Mouse (Mus musculus): ENCODE results near the gene Brca1.
"Not testable (repeated sequence)": the region's sequence is repeated elsewhere in the genome, so short reads cannot be mapped to it uniquely, and the experiment has no call there.

Brca1 gene

GRCm38 (mm10) chr11:101449596-101449995, 102.2 kb downstream of the Brca1 start:
- DNase-seq (ENCODE audit: low spot score in 2 of 2): not testable (repeated sequence)

DNA sequence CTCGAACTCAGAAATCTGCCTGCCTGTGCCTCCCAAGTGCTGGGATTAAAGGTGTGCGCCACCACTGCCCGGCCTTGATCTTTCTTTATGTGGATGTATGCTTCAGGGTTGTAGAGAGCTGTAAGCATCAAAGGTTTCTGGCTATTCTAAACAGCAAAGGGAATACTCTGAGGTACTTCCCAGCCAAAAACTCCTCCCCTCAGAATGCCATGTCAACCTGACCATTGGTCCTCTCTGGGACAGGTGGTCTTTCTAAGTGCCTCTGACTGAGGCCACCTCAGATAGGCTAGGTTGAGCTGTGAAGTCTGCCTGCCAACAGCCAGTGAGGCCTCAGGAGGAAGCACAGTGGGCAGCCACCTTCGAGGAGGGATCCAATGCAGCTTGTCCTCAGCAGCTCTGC, 102.9 kb downstream of the Brca1 start:
- no peak for DNase-seq (ENCODE audit: low spot score in 2 of 2)

GRCm38 (mm10) chr11:101448274-101448746, 103.4 kb downstream of the Brca1 start, which contains the start of gene Ifi35:
Gene Ifi35, plus strand, starts transcription at chr11:101448407.
- DNase-seq (ENCODE audit: low spot score in 2 of 2): peak; percentile 69 to 71

DNA sequence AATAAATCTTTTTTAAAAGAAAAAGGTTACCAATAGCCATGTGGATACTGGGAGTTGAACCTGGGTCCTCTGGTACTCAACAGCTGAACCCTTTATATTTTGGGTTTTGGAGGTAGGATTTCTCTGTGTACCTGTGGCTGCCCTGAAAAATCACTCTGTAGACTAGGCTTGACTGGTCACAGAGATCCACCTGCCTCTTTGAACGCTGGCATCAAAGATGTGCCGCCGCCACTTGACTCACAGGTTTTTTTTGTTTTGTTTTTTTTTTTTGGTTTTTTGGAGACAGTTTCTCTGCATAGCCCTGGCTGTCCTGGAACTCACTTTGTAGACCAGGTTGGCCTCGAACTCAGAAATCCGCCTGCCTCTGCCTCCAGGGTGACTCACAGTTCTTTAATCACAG, 104.0 kb downstream of the Brca1 start:
- DNase-seq (ENCODE audit: low spot score in 2 of 2): no peak

DNA sequence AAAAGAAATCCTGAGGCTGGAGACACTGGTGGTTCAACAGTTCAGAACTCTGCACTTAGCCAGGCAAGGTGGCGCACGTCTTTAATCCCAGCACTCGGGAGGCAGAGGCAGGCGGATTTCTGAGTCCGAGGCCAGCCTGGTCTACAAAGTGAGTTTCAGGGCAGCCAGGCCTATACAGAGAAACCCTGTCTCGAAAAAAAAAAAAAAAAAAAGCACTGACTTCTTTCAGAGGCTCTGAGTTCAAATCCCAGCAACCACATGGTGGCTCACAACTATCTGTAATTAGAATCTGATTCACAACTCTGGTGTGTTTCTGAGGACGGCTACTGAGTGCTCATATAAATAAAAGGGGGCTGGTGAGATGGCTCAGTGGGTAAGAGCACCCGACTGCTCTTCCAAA, 104.9 kb downstream of the Brca1 start:
- not testable (repeated sequence) for DNase-seq (ENCODE audit: low spot score in 2 of 2)

DNA sequence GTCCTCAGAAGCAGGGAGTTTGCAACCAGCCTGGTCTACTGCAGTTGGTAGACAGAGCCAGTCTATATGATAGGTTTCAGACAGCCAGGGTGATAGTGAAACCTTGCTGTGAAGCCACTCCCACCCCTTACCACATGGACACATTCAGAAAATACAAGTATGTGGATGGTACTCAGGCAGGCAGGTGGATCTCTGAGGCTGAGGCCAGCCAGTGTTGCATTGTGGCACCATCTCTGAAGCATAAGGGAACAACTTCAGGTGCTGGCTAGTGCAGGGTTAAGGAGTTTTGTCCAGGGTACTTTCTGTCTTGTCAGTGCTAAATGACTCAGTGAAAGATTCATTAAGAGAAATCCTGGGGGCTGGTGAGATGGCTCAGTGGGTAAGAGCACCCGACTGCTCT, 105.4 kb downstream of the Brca1 start:
- no peak for DNase-seq (ENCODE audit: low spot score in 2 of 2)

DNA sequence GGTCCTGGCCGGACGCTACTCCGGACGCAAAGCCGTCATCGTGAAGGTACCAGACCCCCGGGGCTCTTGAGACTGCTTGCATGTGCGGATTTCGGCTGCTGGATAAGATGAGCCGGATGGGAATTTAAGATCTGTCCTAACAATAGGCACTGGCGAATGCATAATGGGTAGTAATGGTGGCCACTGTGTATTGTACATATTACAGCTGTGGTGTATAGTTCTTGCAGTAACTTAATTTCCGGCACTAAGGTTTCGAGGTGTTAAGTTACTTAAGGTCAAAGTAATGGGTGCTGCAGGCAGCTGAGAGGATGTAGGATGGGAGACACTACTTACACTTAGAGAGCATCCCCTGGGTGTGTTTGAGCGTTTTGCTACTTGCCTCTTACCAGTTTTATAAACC, 109.0 kb downstream of the Brca1 start:
- DNase-seq (ENCODE audit: low spot score in 2 of 2): peak in 1 of 2 experiments; percentile 29

DNA sequence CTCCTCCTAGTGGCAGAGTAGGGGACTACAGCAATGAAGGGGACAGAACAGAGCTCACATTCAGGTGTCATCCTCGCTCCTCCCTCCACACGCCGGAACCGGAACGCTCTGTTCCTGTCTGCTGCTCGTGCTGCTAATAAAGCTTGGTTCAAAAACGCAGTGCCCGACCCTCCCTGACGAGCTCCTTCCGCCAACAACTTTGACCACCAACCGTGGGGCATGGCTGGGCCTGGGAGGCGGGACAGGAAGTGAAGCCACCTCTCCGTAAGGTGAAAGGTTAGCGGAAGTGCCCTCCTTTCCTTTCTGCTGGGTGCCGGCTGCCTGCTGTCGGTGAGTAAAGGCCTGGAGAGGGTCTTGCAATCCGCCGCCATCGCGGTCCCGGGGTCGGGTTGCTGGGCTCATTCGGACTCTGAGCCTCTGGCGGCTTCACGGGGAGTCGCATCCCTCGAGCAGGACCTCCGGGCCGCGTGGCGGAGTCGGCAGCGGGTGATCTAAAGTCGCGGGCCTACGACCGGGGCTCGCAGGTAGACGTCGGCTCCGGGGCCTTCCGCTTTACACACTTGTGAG, 109.5 kb downstream of the Brca1 start, which contains the start of gene Rpl27:
Gene Rpl27, plus strand, starts transcription at position 172 of the 567 bp plus-strand sequence.
- peak; percentile 98 for DNase-seq (ENCODE audit: low spot score in 2 of 2)

GRCm38 (mm10) chr11:101441450-101442126, 110.2 kb downstream of the Brca1 start:
- not testable (repeated sequence) for DNase-seq (ENCODE audit: low spot score in 2 of 2)
